In the genomic region with DNA sequence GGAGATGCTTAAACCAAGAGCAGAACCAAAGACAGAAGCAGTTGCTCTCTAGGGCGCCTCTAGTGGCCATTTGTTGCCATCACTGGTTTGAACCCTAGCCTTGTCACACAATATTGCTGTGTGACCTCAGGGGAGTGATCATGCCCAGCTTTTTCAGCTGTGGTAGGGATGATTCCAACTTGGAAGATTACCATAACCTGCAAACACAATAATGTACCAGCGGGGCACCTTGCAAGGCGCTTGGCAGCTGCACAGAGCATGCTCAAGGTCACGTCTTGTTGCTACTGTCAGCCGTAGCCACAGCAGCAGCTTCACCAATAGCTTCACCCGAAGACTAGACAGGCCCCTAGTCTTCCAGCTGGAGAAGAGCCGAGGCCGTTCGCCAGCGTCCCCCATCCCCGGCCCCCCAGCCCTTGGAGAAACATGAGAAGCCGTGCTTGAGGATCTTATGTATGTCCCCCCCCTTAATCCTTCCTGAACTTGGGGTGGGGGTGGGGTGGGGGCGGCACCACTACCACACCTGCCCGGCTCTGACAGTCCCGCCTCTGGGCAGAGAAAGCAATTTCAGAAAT, we compare ENCODE assay signal across 8 mouse cellular contexts. TPM values are rescaled to one million over a fixed set of nuclear protein-coding genes. Genes with fewer than 3 reads are reported as not detected.
DNase-seq lines count a peak whose midpoint lies in the region; ATAC-seq and TF ChIP-seq lines count a peak whose summit lies in the region.

No protein-coding gene starts in this region.

- DNase-seq in adrenal gland, adult 2 months = peak; percentile 14
- no peak for DNase-seq in adrenal gland, postnatal 25 days
- DNase-seq in R1 (ENCODE audit: low read depth, low spot score) = peak; percentile 74
- peak; percentile 73 for DNase-seq in embryonic facial prominence, embryonic 11.5 days (ENCODE audit: low spot score)
- DNase-seq in induced T-regulatory cell, adult 2 months (ENCODE audit: low read depth) = peak; percentile 54
- no peak for DNase-seq in left cerebral cortex, postnatal 25 days (ENCODE audit: low spot score in 2 of 2)

- no peak overlapping the region for H3K4me3 ChIP-seq in embryonic facial prominence, embryonic 11.5 days (ENCODE audit: low read depth, low read length)
- H3K4me3 ChIP-seq in lung, embryonic 15.5 days = peak overlapping the region; percentile 6; the same call in 1 of the 2 replicates
- no peak overlapping the region; the same call in 1 of the 2 replicates for H3K4me3 ChIP-seq in small intestine, adult 2 months (ENCODE audit: low read depth, low read length)

- WGBS in embryonic facial prominence, embryonic 11.5 days = 21% methylated on average over 15 of the region's 15 CpGs
- WGBS in lung, embryonic 15.5 days = 14% methylated on average over 15 of the region's 15 CpGs
- 13% methylated on average over 15 of the region's 15 CpGs for WGBS in small intestine, adult 2 months

- TF ChIP-seq POLR2A in small intestine, adult 2 months (IDR thresholded peaks at IDR 0.05; ENCODE audit: low read depth, low read length) = no peak

- intact Hi-C loops in left cerebral cortex, postnatal 25 days (cut with DNase I) = no loop called here

- no peaks in the 10 kb centered on the region for H3K27me3 ChIP-seq in embryonic facial prominence, embryonic 11.5 days (ENCODE audit: control insufficient read depth, insufficient read depth, low read length)
- H3K27me3 ChIP-seq in lung, embryonic 15.5 days = no peaks in the 10 kb centered on the region
- no peaks in the 10 kb centered on the region for H3K27me3 ChIP-seq in small intestine, adult 2 months (ENCODE audit: control insufficient read depth, insufficient read depth, low read length)

- TF ChIP-seq CTCF in small intestine, adult 2 months (IDR thresholded peaks at IDR 0.05; ENCODE audit: extremely low read depth, insufficient read length, insufficient replicate concordance, low read depth, low read length) = peak; percentile 58; the same call in 1 of the 2 replicates

- H3K27ac ChIP-seq in embryonic facial prominence, embryonic 11.5 days (replicated peaks; ENCODE audit: low read depth, low read length) = no peak overlapping the region
- no peak overlapping the region for H3K27ac ChIP-seq in lung, embryonic 15.5 days
- H3K27ac ChIP-seq in small intestine, adult 2 months (ENCODE audit: insufficient read depth, low read depth, low read length) = no peak overlapping the region

- no peaks in the 10 kb centered on the region for H3K9me3 ChIP-seq in embryonic facial prominence, embryonic 11.5 days (replicated peaks; ENCODE audit: control insufficient read depth, low read length)
- H3K9me3 ChIP-seq in lung, embryonic 15.5 days = no peaks in the 10 kb centered on the region

- H3K4me1 ChIP-seq in embryonic facial prominence, embryonic 11.5 days (ENCODE audit: control insufficient read depth, insufficient read depth, low read length) = peaks cover 3% of the 10 kb centered on the region
- peaks cover 5% of the 10 kb centered on the region; the same call in 1 of the 2 replicates for H3K4me1 ChIP-seq in lung, embryonic 15.5 days
- peaks cover 4% of the 10 kb centered on the region for H3K4me1 ChIP-seq in small intestine, adult 2 months (ENCODE audit: control insufficient read depth, insufficient read depth, insufficient read length, low read length)

- peak overlapping the region; percentile 22; the same call in 1 of the 2 replicates for H3K9ac ChIP-seq in embryonic facial prominence, embryonic 11.5 days (replicated peaks; ENCODE audit: low read length)
- no peak overlapping the region for H3K9ac ChIP-seq in lung, embryonic 15.5 days

- ATAC-seq in embryonic facial prominence, embryonic 11.5 days (replicated peaks; ENCODE audit: insufficient number of reproducible peaks, low FRiP score, low TSS enrichment, low read depth) = peak; percentile 57
- peak; percentile 62; the same call in 1 of the 2 replicates for ATAC-seq in lung, embryonic 15.5 days (ENCODE audit: borderline replicate concordance, extremely low read depth, low FRiP score, low TSS enrichment)

- H3K4me2 ChIP-seq in embryonic facial prominence, embryonic 11.5 days (ENCODE audit: low read depth, low read length) = peak overlapping the region; percentile 21; the same call in 1 of the 2 replicates
- peak overlapping the region; percentile 49 for H3K4me2 ChIP-seq in lung, embryonic 15.5 days

- no peaks in the 10 kb centered on the region for H3K36me3 ChIP-seq in embryonic facial prominence, embryonic 11.5 days (replicated peaks; ENCODE audit: control insufficient read depth, insufficient read depth, low read depth, low read length)
- no peaks in the 10 kb centered on the region for H3K36me3 ChIP-seq in lung, embryonic 15.5 days
- no peaks in the 10 kb centered on the region for H3K36me3 ChIP-seq in small intestine, adult 2 months (ENCODE audit: control insufficient read depth, insufficient read depth, low read length)

RNA-seq across cellular contexts. Expression of a gene that starts 23.9 kb away (rescaled TPM):
- total RNA-seq in adrenal gland, adult 2 months (2021) = 100 to 1,000 TPM in 1 of 2 experiments, 10 to 100 TPM in 1; 82.7 to 101 TPM
- polyA plus RNA-seq in adrenal gland, adult 2 months (2012; rRNA removed) = 56.3 and 76.7 TPM in 2 replicates
- 76.0 and 82.7 TPM in 2 replicates for total RNA-seq in adrenal gland, postnatal 25 days (2021)
- polyA plus RNA-seq in embryonic facial prominence, embryonic 11.5 days (2014; fragmentation: Nextera tagmentation; extraction: Ambion mirVana) = 86.7 and 89.9 TPM in 2 replicates
- 84.4 and 87.7 TPM in 2 replicates for polyA plus RNA-seq in lung, embryonic 15.5 days (2015; fragmentation: Nextera tagmentation; extraction: Ambion mirVana)
- polyA plus RNA-seq in small intestine, adult 2 months (2012; rRNA removed) = 40.3 and 63.8 TPM in 2 replicates
- 10 to 100 TPM; 70.8 to 72.4 TPM for total RNA-seq in left cerebral cortex, postnatal 25 days (2021)

RNA-seq across cellular contexts. Expression of a gene that starts 28.1 kb away (rescaled TPM):
- total RNA-seq in adrenal gland, adult 2 months (2021) = under 1 TPM; 0.09 to 0.45 TPM
- polyA plus RNA-seq in adrenal gland, adult 2 months (2012; rRNA removed) = 0.40 and 0.47 TPM in 2 replicates
- 0.12 TPM in 1 of 2 replicates, not detected in the other for total RNA-seq in adrenal gland, postnatal 25 days (2021)
- polyA plus RNA-seq in embryonic facial prominence, embryonic 11.5 days (2014; fragmentation: Nextera tagmentation; extraction: Ambion mirVana) = 2.1 and 3.9 TPM in 2 replicates
- 0.04 TPM in 2 replicates for polyA plus RNA-seq in lung, embryonic 15.5 days (2015; fragmentation: Nextera tagmentation; extraction: Ambion mirVana)
- 0.04 and 0.10 TPM in 2 replicates for polyA plus RNA-seq in small intestine, adult 2 months (2012; rRNA removed)
- total RNA-seq in left cerebral cortex, postnatal 25 days (2021) = under 1 TPM; 0.07 to 0.30 TPM

RNA-seq across cellular contexts. Expression of a gene that starts 52.4 kb away (rescaled TPM):
- under 1 TPM in 1 of 2 experiments, not detected in 1; 0.17 TPM for total RNA-seq in adrenal gland, adult 2 months (2021)
- not detected in 2 replicates for polyA plus RNA-seq in adrenal gland, adult 2 months (2012; rRNA removed)
- 0.15 TPM in 1 of 2 replicates, not detected in the other for total RNA-seq in adrenal gland, postnatal 25 days (2021)
- polyA plus RNA-seq in embryonic facial prominence, embryonic 11.5 days (2014; fragmentation: Nextera tagmentation; extraction: Ambion mirVana) = 4.7 and 5.3 TPM in 2 replicates
- polyA plus RNA-seq in lung, embryonic 15.5 days (2015; fragmentation: Nextera tagmentation; extraction: Ambion mirVana) = 0.09 and 0.23 TPM in 2 replicates
- 1.1 and 4.8 TPM in 2 replicates for polyA plus RNA-seq in small intestine, adult 2 months (2012; rRNA removed)
- 1 to 10 TPM in 1 of 2 experiments, under 1 TPM in 1; 0.92 to 1.4 TPM for total RNA-seq in left cerebral cortex, postnatal 25 days (2021)

Comparison
In these comparisons a context has a peak if more than half of its experiments do, and no peak if none do; other contexts are left out.
1. DNase-seq: peak in adrenal gland, adult 2 months (single experiment), R1 (single experiment), embryonic facial prominence, embryonic 11.5 days (single experiment) and induced T-regulatory cell, adult 2 months (single experiment); none in adrenal gland, postnatal 25 days (single experiment) and left cerebral cortex, postnatal 25 days (0 of 2).